Mouse (Mus musculus): ENCODE measurements around the gene Crybg2. TPM values are rescaled to one million over a fixed set of nuclear protein-coding genes. Genes with fewer than 3 reads are reported as not detected.

The Crybg2 gene
- polyA plus RNA-seq (2021; fragmentation: Nextera tagmentation): 4.6 and 8.1 TPM in 2 replicates
- long read RNA-seq, experiment 1, partial matches to known transcripts: 1 of 2 reads
- long read RNA-seq, experiment 1, other reads (novel, unspliced or antisense): 1 of 2 reads
- long read RNA-seq, experiment 2, partial matches to known transcripts: 3 of 3 reads
- long read RNA-seq, experiment 2, other reads (novel, unspliced or antisense): 0 of 3 reads

DNA sequence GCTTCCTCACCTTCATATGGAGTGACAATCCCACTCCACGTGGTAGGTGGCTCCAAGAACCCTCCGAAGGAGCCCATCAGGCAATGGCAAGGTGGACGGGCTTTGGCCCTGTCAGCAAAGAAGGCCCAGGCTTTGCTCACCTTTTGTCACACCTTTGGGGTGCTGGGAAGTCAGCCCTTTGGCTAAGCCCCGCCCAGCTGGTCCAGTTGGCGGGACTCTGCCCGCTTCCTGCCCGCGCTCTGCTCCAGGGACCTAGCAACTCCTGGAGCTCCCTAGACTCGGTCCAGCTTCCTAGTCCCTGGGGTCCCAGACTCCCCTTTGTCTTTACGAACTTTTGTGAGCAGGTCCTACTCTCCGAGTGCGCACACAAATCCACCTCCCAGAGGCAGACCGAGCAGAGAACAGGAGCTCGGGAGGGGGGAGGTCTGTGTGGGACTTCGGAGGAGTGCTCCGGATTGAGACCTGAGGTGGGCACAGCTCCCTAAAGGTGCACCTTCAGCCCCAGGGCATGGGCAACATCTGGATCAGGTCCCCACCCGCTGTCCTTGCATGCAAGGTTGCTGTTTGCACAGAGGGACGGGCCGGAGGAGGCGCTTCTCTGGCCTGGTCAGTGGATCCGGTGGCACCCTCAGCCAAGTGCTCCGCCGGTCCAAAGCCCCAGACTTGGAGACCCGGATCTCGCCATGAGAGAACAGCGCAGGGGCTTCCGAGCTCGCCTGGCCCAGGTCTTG is at the start of gene Crybg2:
Gene Crybg2, plus strand, starts transcription at position 681 of the 731 bp plus-strand sequence.

GRCm38 (mm10) chr4:134018779-134019145 is 41.9 kb upstream of the Crybg2 start, which contains the start of gene Lin28a:
Gene Lin28a (minus strand): TSS chr4:134018841.

DNA sequence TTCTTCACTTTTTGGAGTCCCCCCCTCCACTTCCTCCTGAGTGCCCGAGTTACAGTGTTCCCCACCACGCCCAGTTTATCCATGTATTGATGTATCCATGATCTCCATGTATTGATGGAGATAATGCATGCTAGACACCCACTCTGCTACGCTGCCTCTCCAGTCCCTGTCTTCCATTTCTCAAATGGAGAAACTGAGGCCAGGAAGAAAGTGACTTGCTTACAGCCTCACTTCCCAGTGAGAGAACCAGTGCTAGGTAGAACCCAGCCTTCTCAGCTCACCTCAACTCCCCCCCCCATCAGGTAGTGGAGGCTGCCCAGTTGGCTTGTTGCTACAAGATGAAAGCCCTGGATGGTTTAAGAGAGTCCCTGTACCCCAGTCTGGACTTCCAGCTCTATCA is 7.1 kb upstream of the Crybg2 start, which contains the start of gene Zfp683:
Gene Zfp683, plus strand, starts transcription at position 301 of the 400 bp plus-strand sequence.

DNA sequence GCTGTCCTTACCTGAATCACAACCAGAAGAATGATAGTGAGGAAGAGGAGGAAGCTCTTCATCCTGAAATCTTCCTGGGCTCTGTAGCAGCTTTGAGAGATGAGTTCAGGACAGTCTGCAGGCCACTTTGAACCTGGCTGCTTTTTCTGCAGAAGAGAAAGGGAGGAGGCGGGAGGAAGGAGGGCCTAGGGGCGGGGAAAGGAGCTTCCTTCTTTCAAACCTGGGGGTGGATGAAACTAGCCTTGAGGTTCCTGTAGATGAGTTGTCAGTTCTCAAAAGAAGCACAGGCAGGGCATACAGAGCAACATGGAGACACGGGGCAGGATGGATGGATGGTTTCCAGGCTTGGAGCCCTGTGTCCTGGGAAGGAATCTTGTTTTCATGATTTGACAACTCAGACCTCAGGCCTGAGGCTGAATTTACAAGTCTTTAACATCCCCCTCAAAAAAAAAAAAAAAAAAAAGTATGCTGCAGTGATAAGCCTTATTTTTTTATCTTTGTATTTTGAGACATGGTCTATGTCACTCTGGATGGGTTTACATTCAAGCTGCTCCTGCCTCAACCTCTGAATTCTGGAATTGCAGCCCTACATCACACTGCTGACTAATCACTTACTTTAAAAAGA is 34.4 kb downstream of the Crybg2 start, which contains the start of gene Cd52:
Gene Cd52, minus strand, starts transcription at position 160 of the 625 bp plus-strand sequence.

DNA sequence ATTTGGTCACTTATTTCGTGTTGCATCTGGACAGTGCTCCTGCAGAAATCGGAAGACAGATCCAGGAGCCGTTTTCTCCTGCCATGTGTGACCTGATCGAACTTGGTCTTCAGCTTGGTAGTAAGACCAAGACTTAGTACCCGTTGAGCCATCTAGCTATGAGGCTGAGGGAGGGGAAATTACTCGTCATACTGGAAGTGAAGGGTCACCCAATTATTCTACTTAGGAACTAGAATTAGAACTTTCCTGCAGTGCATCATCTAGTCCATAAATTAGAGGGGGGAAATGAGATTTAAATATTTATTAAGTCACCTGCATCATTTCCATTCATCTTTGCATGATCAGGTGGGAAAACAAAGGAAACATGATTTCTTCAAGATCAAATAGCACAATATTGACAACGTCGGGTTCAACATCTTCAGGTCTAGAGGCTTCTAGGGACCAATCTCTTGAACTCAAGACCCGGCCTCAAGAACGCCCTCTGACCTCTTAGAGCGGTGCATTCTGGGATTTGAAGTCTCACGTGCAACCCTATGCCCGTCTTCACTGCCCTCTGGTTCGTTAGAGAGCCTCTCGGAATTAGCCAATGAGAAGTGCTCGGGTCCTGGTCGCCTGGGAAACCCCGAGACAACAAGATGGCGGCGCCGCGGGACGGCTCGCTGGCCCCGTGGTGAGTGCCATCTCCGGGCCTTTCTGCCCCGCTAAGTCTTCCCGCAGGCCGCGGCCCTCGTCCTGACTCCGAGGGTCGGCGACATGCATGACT is 41.5 kb downstream of the Crybg2 start, which contains the start of gene Ubxn11:
Gene Ubxn11, plus strand, starts transcription at position 592 of the 763 bp plus-strand sequence.

DNA sequence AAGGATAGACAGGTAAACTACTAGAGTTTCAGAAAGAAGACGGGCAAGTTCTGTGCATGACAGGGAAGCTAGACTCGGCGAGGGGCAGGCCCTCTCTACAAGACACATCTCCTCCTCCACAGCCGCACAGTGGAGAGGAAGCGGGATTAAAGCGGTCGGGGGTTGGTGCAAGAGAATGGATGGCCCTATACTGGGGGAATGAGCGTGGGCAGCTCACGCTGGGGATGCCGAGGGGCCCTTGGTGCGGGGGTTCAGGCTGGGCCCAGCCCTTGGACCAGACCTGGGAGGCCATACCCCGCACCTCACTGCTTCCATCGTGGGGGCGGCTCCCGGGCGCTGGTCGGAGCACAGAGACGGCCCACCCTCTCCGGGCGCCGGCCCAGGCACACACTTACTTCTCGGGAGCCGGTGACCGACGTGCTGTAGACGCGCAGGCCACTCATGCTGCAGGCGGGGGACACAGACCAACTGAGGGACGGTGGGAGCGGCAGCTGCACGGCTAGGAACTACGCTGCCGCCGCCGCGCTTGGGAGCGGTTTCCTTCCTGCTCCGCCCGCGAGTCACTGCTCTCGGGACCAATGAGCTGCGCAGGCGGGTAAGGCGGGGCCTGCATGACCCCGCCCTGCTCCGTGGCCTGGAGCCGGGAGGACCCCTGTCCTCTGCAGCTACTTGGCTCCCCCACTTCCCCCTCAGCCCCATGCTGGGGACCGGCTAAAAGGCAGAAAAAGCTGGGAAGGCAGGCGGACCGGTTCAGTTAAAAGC is 67.8 kb downstream of the Crybg2 start, which contains the start of gene Sh3bgrl3:
Gene Sh3bgrl3, minus strand, starts transcription at position 569 of the 762 bp plus-strand sequence.

Other genes starting within 250 kb of the Crybg2 start
- gene Rps6ka1, start 173.0 kb upstream of the Crybg2 start, polyA plus RNA-seq (2021; fragmentation: Nextera tagmentation): 4.7 and 9.6 TPM in 2 replicates
- 230 and 238 TPM in 2 replicates for gene Hmgn2, start 92.2 kb upstream of the Crybg2 start, polyA plus RNA-seq (2021; fragmentation: Nextera tagmentation)
- gene Dhdds, start 59.9 kb upstream of the Crybg2 start, polyA plus RNA-seq (2021; fragmentation: Nextera tagmentation): 39.7 and 42.1 TPM in 2 replicates
- gene Lin28a, start 42.0 kb upstream of the Crybg2 start, polyA plus RNA-seq (2021; fragmentation: Nextera tagmentation): not detected in 2 replicates
- not detected in 2 replicates for gene Zfp683, start 7.0 kb upstream of the Crybg2 start, polyA plus RNA-seq (2021; fragmentation: Nextera tagmentation)
- gene Cd52, start 34.3 kb downstream of the Crybg2 start, polyA plus RNA-seq (2021; fragmentation: Nextera tagmentation): 17.1 and 21.5 TPM in 2 replicates
- gene Ubxn11, start 41.8 kb downstream of the Crybg2 start, polyA plus RNA-seq (2021; fragmentation: Nextera tagmentation): 11.6 and 12.2 TPM in 2 replicates
- gene Sh3bgrl3, start 68.0 kb downstream of the Crybg2 start, polyA plus RNA-seq (2021; fragmentation: Nextera tagmentation): 657 and 660 TPM in 2 replicates
- gene Cep85, start 126.3 kb downstream of the Crybg2 start, polyA plus RNA-seq (2021; fragmentation: Nextera tagmentation): 12.4 and 12.5 TPM in 2 replicates
- not detected in 2 replicates for gene Gm7534, start 142.2 kb downstream of the Crybg2 start, polyA plus RNA-seq (2021; fragmentation: Nextera tagmentation)
- not detected in 2 replicates for gene Catsper4, start 166.6 kb downstream of the Crybg2 start, polyA plus RNA-seq (2021; fragmentation: Nextera tagmentation)
- gene Cnksr1, start 177.6 kb downstream of the Crybg2 start, polyA plus RNA-seq (2021; fragmentation: Nextera tagmentation): 0.21 TPM in 1 of 2 replicates, not detected in the other
- gene E130218I03Rik, start 182.8 kb downstream of the Crybg2 start, polyA plus RNA-seq (2021; fragmentation: Nextera tagmentation): 0.45 and 0.63 TPM in 2 replicates
- 16.6 and 17.3 TPM in 2 replicates for gene Zfp593, start 184.8 kb downstream of the Crybg2 start, polyA plus RNA-seq (2021; fragmentation: Nextera tagmentation)
- gene Gm30191, start 186.1 kb downstream of the Crybg2 start, polyA plus RNA-seq (2021; fragmentation: Nextera tagmentation): not detected in 2 replicates
- 5.0 and 6.2 TPM in 2 replicates for gene Grrp1, start 193.3 kb downstream of the Crybg2 start, polyA plus RNA-seq (2021; fragmentation: Nextera tagmentation)
- gene Pdik1l, start 227.1 kb downstream of the Crybg2 start, polyA plus RNA-seq (2021; fragmentation: Nextera tagmentation): 8.8 and 12.5 TPM in 2 replicates

Data from left cerebral cortex, adult 6 months (tissue).